Comparison of ENCODE assay signal across 32 mouse cellular contexts in the genomic region with DNA sequence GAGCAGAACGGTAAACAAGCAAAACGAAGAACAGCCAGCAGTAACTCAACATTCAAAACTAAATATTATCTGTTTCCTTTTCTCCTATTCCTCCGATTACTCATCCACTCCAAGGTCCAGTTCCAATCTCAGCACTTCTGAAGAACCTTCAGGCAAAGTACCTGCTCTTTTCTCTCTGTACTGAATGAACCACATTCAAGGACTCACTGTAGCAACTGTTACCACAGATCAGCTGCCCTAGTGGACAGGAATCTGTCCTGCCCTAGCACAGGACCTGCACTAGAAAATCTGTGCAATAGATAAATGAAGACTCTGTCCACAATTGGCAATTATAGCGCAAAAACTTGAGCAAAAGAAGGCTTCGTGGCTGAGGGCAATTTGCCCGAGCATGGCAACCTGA. TPM values are rescaled to one million over a fixed set of nuclear protein-coding genes. Genes with fewer than 3 reads are reported as not detected.
"Had no signal": no experiment of that assay in that cellular context is flagged by ENCODE, and none has a peak within 500 bp of the region (broad histone marks: within the 10 kb centered on the region; RNA-seq: fewer than 3 reads in every experiment).

No protein-coding gene starts in this region.

- H3K4me2 ChIP-seq: embryonic facial prominence, embryonic 12.5 days; embryonic facial prominence, embryonic 13.5 days; embryonic facial prominence, embryonic 15.5 days; forebrain, embryonic 12.5 days; forebrain, embryonic 13.5 days; forebrain, embryonic 15.5 days; heart, embryonic 11.5 days had no signal

- H3K9me3 ChIP-seq: embryonic facial prominence, embryonic 10.5 days; embryonic facial prominence, embryonic 12.5 days; embryonic facial prominence, embryonic 13.5 days; embryonic facial prominence, embryonic 15.5 days; forebrain, embryonic 10.5 days; forebrain, embryonic 12.5 days; forebrain, embryonic 13.5 days; forebrain, embryonic 15.5 days; heart, embryonic 10.5 days had no signal

- H3K36me3 ChIP-seq: embryonic facial prominence, embryonic 12.5 days; heart, embryonic 10.5 days had no signal

- DNase-seq: cerebellum, postnatal 14 days; cerebellum, postnatal 25 days; cerebellum, postnatal 36 days; embryo, embryonic 11 days; forebrain, postnatal 0 days; gastrocnemius, adult 2 months; gastrocnemius, postnatal 10 days; gastrocnemius, postnatal 14 days; gastrocnemius, postnatal 25 days; gastrocnemius, postnatal 36 days; heart, adult 11 months; heart, adult 18-20 months; heart, adult 2 months had no signal

- H3K27ac ChIP-seq: embryonic facial prominence, embryonic 10.5 days; embryonic facial prominence, embryonic 12.5 days; embryonic facial prominence, embryonic 13.5 days; embryonic facial prominence, embryonic 15.5 days; forebrain, embryonic 10.5 days; forebrain, embryonic 12.5 days; forebrain, embryonic 13.5 days; forebrain, embryonic 15.5 days; gastrocnemius, adult 2 months; heart, adult 2 months; heart, embryonic 10.5 days had no signal

- H3K9ac ChIP-seq: embryonic facial prominence, embryonic 12.5 days; embryonic facial prominence, embryonic 13.5 days; embryonic facial prominence, embryonic 15.5 days; forebrain, embryonic 12.5 days; forebrain, embryonic 13.5 days; forebrain, embryonic 15.5 days; forebrain, postnatal 0 days had no signal

- H3K27me3 ChIP-seq: embryonic facial prominence, embryonic 12.5 days; embryonic facial prominence, embryonic 13.5 days; embryonic facial prominence, embryonic 15.5 days; forebrain, embryonic 12.5 days; forebrain, embryonic 13.5 days; forebrain, embryonic 15.5 days had no signal

- H3K4me3 ChIP-seq: embryonic facial prominence, embryonic 10.5 days; embryonic facial prominence, embryonic 12.5 days; embryonic facial prominence, embryonic 13.5 days; embryonic facial prominence, embryonic 15.5 days; erythroblast, embryonic 14.5 days; forebrain, embryonic 10.5 days; forebrain, embryonic 12.5 days; forebrain, embryonic 13.5 days; forebrain, embryonic 15.5 days; gastrocnemius, adult 2 months; heart, adult 2 months; heart, embryonic 10.5 days had no signal

- ATAC-seq: forebrain, embryonic 13.5 days; forebrain, embryonic 14.5 days; forebrain, embryonic 15.5 days; forebrain, embryonic 16.5 days; forebrain, postnatal 0 days had no signal

- H3K4me1 ChIP-seq: embryonic facial prominence, embryonic 10.5 days; embryonic facial prominence, embryonic 12.5 days; embryonic facial prominence, embryonic 13.5 days; forebrain, embryonic 10.5 days; forebrain, embryonic 12.5 days; forebrain, embryonic 13.5 days; heart, embryonic 10.5 days had no signal

RNA-seq across cellular contexts. Expression of a gene that starts 36.1 kb away (rescaled TPM):
- total RNA-seq: common myeloid progenitor, adult 5-6 weeks; gastrocnemius, adult 18-20 months; gastrocnemius, adult 2 months; gastrocnemius, adult 8-10 months; gastrocnemius, postnatal 14 days; gastrocnemius, postnatal 25 days; gastrocnemius, postnatal 36 days; granulocyte monocyte progenitor cell, adult 5-6 weeks; heart, adult 18-20 months; heart, adult 2 months; heart, adult 8-10 months had no signal
- polyA plus RNA-seq: erythroblast, embryonic 14.5 days; gonadal fat pad, adult 2 months; heart, adult 2 months had no signal
